13 mouse cellular contexts compared by ENCODE assay signal in the genomic region with DNA sequence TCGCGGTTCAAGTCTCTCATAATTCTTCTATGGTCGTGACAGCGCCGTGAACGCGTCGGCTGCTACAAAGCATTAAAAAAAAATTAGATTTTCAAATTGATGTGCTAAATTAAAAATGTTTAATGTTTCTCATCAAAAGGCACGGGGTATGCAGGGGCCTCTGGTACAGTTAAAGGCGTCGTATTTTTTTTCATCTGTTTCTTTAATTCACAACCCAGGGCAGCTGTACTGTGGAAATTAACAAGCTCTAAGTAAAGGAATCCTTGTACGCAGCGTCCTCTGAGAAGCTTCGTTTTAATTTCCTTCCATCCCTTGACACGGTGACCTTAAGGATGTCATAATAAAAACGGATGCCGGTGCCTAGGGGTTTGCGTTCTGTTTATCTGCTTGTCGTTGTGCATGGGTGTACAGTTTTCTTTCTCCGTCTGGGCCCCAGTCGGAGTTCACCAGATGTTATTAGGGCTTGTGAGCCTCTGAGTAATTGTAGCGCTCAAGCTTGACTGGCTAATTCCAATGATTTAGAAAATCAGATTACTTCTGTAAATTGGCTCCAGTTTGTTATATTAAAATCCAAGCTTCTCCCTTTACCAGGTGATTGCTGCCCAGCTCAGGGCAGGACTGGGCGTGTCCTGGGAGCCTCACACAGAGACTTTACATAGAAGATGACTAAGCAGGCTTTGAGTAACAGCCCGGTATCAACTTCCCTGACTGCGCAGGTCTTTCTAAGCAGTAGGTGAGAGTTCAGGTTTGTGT.
DNase-seq lines count a peak whose midpoint lies in the region; ATAC-seq and TF ChIP-seq lines count a peak whose summit lies in the region.
"Had no signal": no experiment of that assay in that cellular context is flagged by ENCODE, and none has a peak within 500 bp of the region (broad histone marks: within the 10 kb centered on the region; RNA-seq: fewer than 3 reads in every experiment).

No protein-coding gene starts in this region.

- no peak overlapping the region for H3K4me2 ChIP-seq in neural tube, embryonic 11.5 days (ENCODE audit: low read depth)
- peak overlapping the region; percentile 39 for H3K4me2 ChIP-seq in hindbrain, embryonic 14.5 days (replicated peaks)
- H3K4me2 ChIP-seq in limb, embryonic 14.5 days (replicated peaks; ENCODE audit: low read depth, low read length, severe bottlenecking) = peak overlapping the region; percentile 40
- no peak overlapping the region for H3K4me2 ChIP-seq in stomach, embryonic 14.5 days (replicated peaks; ENCODE audit: low read depth, low read length)
- H3K4me2 ChIP-seq: heart, embryonic 12.5 days; liver, embryonic 13.5 days had no signal

- 68% methylated on average over 25 of the region's 25 CpGs for WGBS in neural tube, embryonic 11.5 days
- 54% methylated on average over 25 of the region's 25 CpGs for WGBS in hindbrain, embryonic 14.5 days
- 27% methylated on average over 25 of the region's 25 CpGs for WGBS in limb, embryonic 14.5 days
- 70% methylated on average over 25 of the region's 25 CpGs for WGBS in stomach, embryonic 14.5 days

- no peak overlapping the region for H3K9ac ChIP-seq in neural tube, embryonic 11.5 days (ENCODE audit: low read length)
- H3K9ac ChIP-seq in hindbrain, embryonic 14.5 days = no peak overlapping the region
- no peak overlapping the region for H3K9ac ChIP-seq in limb, embryonic 14.5 days (ENCODE audit: low read depth, low read length, severe bottlenecking)
- no peak overlapping the region for H3K9ac ChIP-seq in stomach, embryonic 14.5 days (replicated peaks; ENCODE audit: low read depth, low read length)
- H3K9ac ChIP-seq: heart, embryonic 12.5 days; liver, embryonic 13.5 days had no signal

- H3K9me3 ChIP-seq in neural tube, embryonic 11.5 days (ENCODE audit: control insufficient read depth, low read length) = no peaks in the 10 kb centered on the region
- H3K9me3 ChIP-seq in hindbrain, embryonic 14.5 days (ENCODE audit: control insufficient read depth, low read length) = no peaks in the 10 kb centered on the region
- H3K9me3 ChIP-seq in limb, embryonic 14.5 days (ENCODE audit: control insufficient read depth, low read length) = no peaks in the 10 kb centered on the region
- H3K9me3 ChIP-seq in stomach, embryonic 14.5 days (ENCODE audit: control insufficient read depth, low read depth, low read length) = no peaks in the 10 kb centered on the region
- H3K9me3 ChIP-seq: heart, embryonic 12.5 days; liver, embryonic 13.5 days had no signal

- no peaks in the 10 kb centered on the region for H3K4me1 ChIP-seq in neural tube, embryonic 11.5 days (ENCODE audit: control insufficient read depth, insufficient read depth, low read length)
- H3K4me1 ChIP-seq in hindbrain, embryonic 14.5 days (replicated peaks; ENCODE audit: control insufficient read depth, insufficient read depth, low read length) = no peaks in the 10 kb centered on the region; the same call in 1 of the 2 replicates
- peaks cover 7% of the 10 kb centered on the region; the same call in 1 of the 2 replicates for H3K4me1 ChIP-seq in limb, embryonic 14.5 days (ENCODE audit: control insufficient read depth, insufficient read depth, low read length)
- H3K4me1 ChIP-seq in stomach, embryonic 14.5 days (ENCODE audit: control insufficient read depth, insufficient read depth, low read length) = no peaks in the 10 kb centered on the region
- H3K4me1 ChIP-seq: liver, embryonic 13.5 days had no signal

- peak; percentile 60; the same call in 1 of the 2 replicates for ATAC-seq in neural tube, embryonic 11.5 days (ENCODE audit: insufficient read depth, low FRiP score, low TSS enrichment)
- peak; percentile 69; the same call in 1 of the 2 replicates for ATAC-seq in hindbrain, embryonic 14.5 days (ENCODE audit: low FRiP score)
- no peak for ATAC-seq in limb, embryonic 14.5 days (ENCODE audit: low FRiP score, low read depth)
- 0 out of 2 replicates have a peak, but pooled peaks have one; percentile 65 for ATAC-seq in stomach, embryonic 14.5 days (ENCODE audit: insufficient number of reproducible peaks, insufficient read depth, low FRiP score, low read depth)

- H3K27me3 ChIP-seq in neural tube, embryonic 11.5 days (ENCODE audit: control insufficient read depth, insufficient read depth, low read length) = no peaks in the 10 kb centered on the region
- H3K27me3 ChIP-seq in hindbrain, embryonic 14.5 days (ENCODE audit: control insufficient read depth, insufficient read depth, low read length) = no peaks in the 10 kb centered on the region
- H3K27me3 ChIP-seq in limb, embryonic 14.5 days (ENCODE audit: control insufficient read depth, insufficient read depth, low read length) = no peaks in the 10 kb centered on the region
- no peaks in the 10 kb centered on the region for H3K27me3 ChIP-seq in stomach, embryonic 14.5 days (ENCODE audit: control insufficient read depth, insufficient read depth, low read length)
- H3K27me3 ChIP-seq: heart, embryonic 12.5 days; liver, embryonic 13.5 days had no signal

- no peak for DNase-seq in neural tube, embryonic 11.5 days (ENCODE audit: low spot score)
- DNase-seq in neural tube, embryonic 10.5 days (ENCODE audit: extremely low spot score, low spot score) = no peak
- DNase-seq in hindbrain, embryonic 14.5 days (ENCODE audit: low spot score) = peak; percentile 31
- DNase-seq in limb, embryonic 14.5 days (ENCODE audit: low spot score) = no peak
- no peak for DNase-seq in lung, postnatal 10 days
- no peak for DNase-seq in frontal cortex, adult 2 months (ENCODE audit: extremely low spot score in 1 of 2, low spot score in 1 of 2)
- DNase-seq: adrenal gland, postnatal 14 days; layer of hippocampus, postnatal 36 days; liver, embryonic 13.5 days; thymus, adult 18-20 months had no signal

- no peak for TF ChIP-seq POLR2A in limb, embryonic 14.5 days (IDR thresholded peaks at IDR 0.05; ENCODE audit: borderline replicate concordance, extremely low read depth, insufficient read depth, insufficient read length)

- no peaks in the 10 kb centered on the region for H3K36me3 ChIP-seq in neural tube, embryonic 11.5 days (ENCODE audit: control insufficient read depth, insufficient read depth, low read length)
- no peaks in the 10 kb centered on the region for H3K36me3 ChIP-seq in hindbrain, embryonic 14.5 days (replicated peaks; ENCODE audit: control insufficient read depth, insufficient read depth)
- no peaks in the 10 kb centered on the region for H3K36me3 ChIP-seq in limb, embryonic 14.5 days (ENCODE audit: control insufficient read depth, insufficient read depth, low read length)
- no peaks in the 10 kb centered on the region for H3K36me3 ChIP-seq in stomach, embryonic 14.5 days (ENCODE audit: control insufficient read depth, insufficient read depth, low read length)
- H3K36me3 ChIP-seq: heart, embryonic 12.5 days; liver, embryonic 13.5 days had no signal

- H3K27ac ChIP-seq in neural tube, embryonic 11.5 days (ENCODE audit: low read depth, low read length) = no peak overlapping the region
- peak overlapping the region; percentile 26; the same call in 1 of the 2 replicates for H3K27ac ChIP-seq in hindbrain, embryonic 14.5 days
- H3K27ac ChIP-seq in limb, embryonic 14.5 days (replicated peaks; ENCODE audit: low read depth, low read length) = no peak overlapping the region
- no peak overlapping the region for H3K27ac ChIP-seq in stomach, embryonic 14.5 days (ENCODE audit: low read length)
- H3K27ac ChIP-seq: liver, embryonic 13.5 days; macrophage had no signal

- H3K4me3 ChIP-seq in neural tube, embryonic 11.5 days (ENCODE audit: low read depth, low read length) = no peak overlapping the region
- H3K4me3 ChIP-seq in hindbrain, embryonic 14.5 days (replicated peaks; ENCODE audit: low read length) = no peak overlapping the region
- no peak overlapping the region for H3K4me3 ChIP-seq in limb, embryonic 14.5 days (replicated peaks; ENCODE audit: low read length)
- no peak overlapping the region for H3K4me3 ChIP-seq in stomach, embryonic 14.5 days (ENCODE audit: low read depth, low read length)
- H3K4me3 ChIP-seq: heart, embryonic 12.5 days; liver, embryonic 13.5 days had no signal

Comparison
In these comparisons a context has a peak if more than half of its experiments do, and no peak if none do; other contexts are left out.
1. H3K4me2 ChIP-seq: peak in hindbrain, embryonic 14.5 days (single experiment) and limb, embryonic 14.5 days (single experiment); none in neural tube, embryonic 11.5 days (single experiment) and stomach, embryonic 14.5 days (single experiment).